Mouse (Mus musculus): ENCODE measurements at regions not wholly inside any gene's neighbourhood (a gene's known extent, or its start where the extent isn't known, plus 50 kb on each side); places are given as distances from the start of the nearest gene placed in this dataset.

DNA sequence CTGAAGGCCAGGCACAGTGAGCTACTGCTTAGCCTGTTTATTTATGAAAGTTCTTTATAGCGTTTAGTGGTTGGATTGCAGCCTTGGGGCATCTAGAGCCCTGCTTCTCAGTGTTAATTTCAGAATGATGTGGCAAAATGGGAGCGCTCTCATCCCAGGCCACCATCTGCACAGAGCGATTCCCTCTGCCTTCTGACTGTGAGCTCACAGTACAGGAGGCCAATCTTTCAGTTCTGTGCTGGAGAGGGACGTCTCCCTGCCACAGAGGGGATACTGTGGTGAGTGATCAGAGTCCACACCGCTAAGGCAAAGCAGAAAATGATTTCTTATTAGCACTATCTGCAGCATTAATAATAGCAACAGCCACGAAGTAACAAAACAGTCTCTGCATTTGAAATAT, 154.2 kb upstream of the Ptbp2 start:
- 66% methylated on average over 6 of the region's 6 CpGs for WGBS
- Histone ChIP-seq H3K36me3 (ENCODE audit: insufficient read depth, low read length) (no peaks in the 10 kb centered on the region), H3K4me1 (ENCODE audit: insufficient read depth, low read depth, low read length) (no peaks in the 10 kb centered on the region), H3K27ac (ENCODE audit: low read length) (no peak overlapping the region), H3K27me3 (replicated peaks; ENCODE audit: insufficient read depth, low read length) (no peaks in the 10 kb centered on the region), H3K4me3 (ENCODE audit: low read depth, low read length) (no peak overlapping the region), H3K9me3 (ENCODE audit: low read length) (no peaks in the 10 kb centered on the region), H3K9ac (replicated peaks; ENCODE audit: low read depth) (no peak overlapping the region), H3K4me2 (replicated peaks; ENCODE audit: low read depth, low read length) (no peak overlapping the region)
- TF ChIP-seq CTCF (IDR thresholded peaks at IDR 0.05) (no peak), EP300 (IDR thresholded peaks at IDR 0.05) (no peak)
- ATAC-seq, result no peak
- no peak for DNase-seq (ENCODE audit: low spot score)

DNA sequence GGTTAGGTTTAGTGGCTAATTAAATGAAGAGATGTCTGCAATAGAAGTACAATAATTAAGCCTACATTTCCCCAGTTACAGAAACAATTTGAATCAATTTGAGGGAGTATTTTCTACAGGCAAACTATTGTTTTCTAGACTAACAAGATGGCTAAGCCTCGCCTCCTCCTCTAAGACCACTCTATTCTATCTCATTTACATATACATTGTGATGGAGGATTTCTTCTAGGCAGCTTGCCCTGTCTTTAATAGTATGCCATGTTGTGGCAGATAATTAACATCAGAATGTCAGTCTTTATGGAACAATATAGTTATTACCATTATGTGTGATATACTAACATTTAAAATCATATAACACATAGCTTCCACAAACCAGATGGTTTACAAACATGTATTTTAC, 152.3 kb upstream of the Ptbp2 start:
- no peaks in the 10 kb centered on the region for H3K36me3 ChIP-seq (ENCODE audit: insufficient read depth, low read length)

DNA sequence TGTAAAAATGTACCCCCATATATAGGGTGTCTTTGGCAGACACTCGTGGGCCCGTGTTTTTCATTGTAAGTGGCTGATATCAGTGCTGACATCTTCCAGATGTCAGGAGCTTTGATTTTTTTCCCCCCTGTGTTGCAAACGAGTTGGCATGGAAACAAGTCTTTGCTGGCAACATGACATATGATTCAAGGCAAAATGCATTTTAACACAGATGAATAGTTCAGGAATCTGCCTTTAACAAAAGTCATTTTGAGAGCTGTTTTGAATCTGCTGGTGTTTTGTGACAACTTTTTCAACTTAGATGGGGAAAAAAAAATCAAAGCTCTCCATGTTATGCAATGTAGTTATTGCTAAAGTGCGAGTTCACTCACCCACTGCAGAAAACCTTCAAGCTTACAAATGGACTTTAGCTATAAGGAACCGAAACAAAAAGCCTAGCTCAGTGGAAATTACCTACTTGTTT, 148.8 kb upstream of the Ptbp2 start:
- peak; percentile 87 for DNase-seq (ENCODE audit: low spot score)
- Histone ChIP-seq H3K27ac (ENCODE audit: low read length) (0 out of 2 replicates have a peak overlapping the region, but pooled peaks have one; percentile 16), H3K36me3 (ENCODE audit: insufficient read depth, low read length) (no peaks in the 10 kb centered on the region), H3K27me3 (replicated peaks; ENCODE audit: insufficient read depth, low read length) (no peaks in the 10 kb centered on the region), H3K4me1 (ENCODE audit: insufficient read depth, low read depth, low read length) (no peaks in the 10 kb centered on the region), H3K9me3 (ENCODE audit: low read length) (no peaks in the 10 kb centered on the region), H3K4me2 (replicated peaks; ENCODE audit: low read depth, low read length) (peak overlapping the region; percentile 11; the same call in 1 of the 2 replicates), H3K4me3 (ENCODE audit: low read depth, low read length) (no peak overlapping the region), H3K9ac (replicated peaks; ENCODE audit: low read depth) (no peak overlapping the region)
- WGBS, result 24% methylated on average over 5 of the region's 5 CpGs
- TF ChIP-seq CTCF (IDR thresholded peaks at IDR 0.05), result no peak
- peak; percentile 71 for TF ChIP-seq EP300 (IDR thresholded peaks at IDR 0.05)
- ATAC-seq, result peak; percentile 72

More for the DNA sequence above, 152.3 kb upstream of the Ptbp2 start:
- H3K4me1 ChIP-seq (ENCODE audit: insufficient read depth, low read depth, low read length), result no peaks in the 10 kb centered on the region
- H3K4me2 ChIP-seq (replicated peaks; ENCODE audit: low read depth, low read length), result no peak overlapping the region
- no peak overlapping the region for H3K4me3 ChIP-seq (ENCODE audit: low read depth, low read length)
- H3K27me3 ChIP-seq (replicated peaks; ENCODE audit: insufficient read depth, low read length), result no peaks in the 10 kb centered on the region
- ATAC-seq (no peak), DNase-seq (ENCODE audit: low spot score) (no peak)
- H3K27ac ChIP-seq (ENCODE audit: low read length), result no peak overlapping the region
- 76% methylated on average over 1 of the region's 1 CpGs for WGBS
- H3K9me3 ChIP-seq (ENCODE audit: low read length), result no peaks in the 10 kb centered on the region
- TF ChIP-seq CTCF (IDR thresholded peaks at IDR 0.05), result no peak
- H3K9ac ChIP-seq (replicated peaks; ENCODE audit: low read depth), result no peak overlapping the region

DNA sequence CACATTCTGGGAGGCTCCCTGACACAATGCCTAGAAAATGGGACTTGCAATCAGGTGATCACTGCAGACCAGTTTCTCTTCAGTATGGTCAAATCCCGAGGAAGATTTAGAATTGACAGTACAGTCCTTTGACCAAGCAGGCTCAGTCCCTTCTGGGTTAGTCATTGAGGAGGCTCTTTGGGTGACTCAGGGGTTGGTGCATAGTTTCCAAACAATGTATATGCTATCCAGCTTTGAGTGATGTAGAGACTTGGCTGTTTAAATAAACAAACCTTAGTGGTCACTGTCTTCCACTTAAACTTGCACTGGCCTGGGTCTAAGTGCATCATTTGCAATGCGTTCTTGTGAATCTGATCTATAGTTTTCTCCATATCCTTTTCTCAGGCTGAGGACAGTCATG, 144.0 kb upstream of the Ptbp2 start:
- Histone ChIP-seq H3K9me3 (ENCODE audit: low read length) (no peaks in the 10 kb centered on the region), H3K4me2 (replicated peaks; ENCODE audit: low read depth, low read length) (no peak overlapping the region), H3K4me1 (ENCODE audit: insufficient read depth, low read depth, low read length) (no peaks in the 10 kb centered on the region), H3K36me3 (ENCODE audit: insufficient read depth, low read length) (no peaks in the 10 kb centered on the region), H3K9ac (replicated peaks; ENCODE audit: low read depth) (no peak overlapping the region), H3K27me3 (replicated peaks; ENCODE audit: insufficient read depth, low read length) (no peaks in the 10 kb centered on the region), H3K4me3 (ENCODE audit: low read depth, low read length) (no peak overlapping the region), H3K27ac (ENCODE audit: low read length) (no peak overlapping the region)
- TF ChIP-seq CTCF (IDR thresholded peaks at IDR 0.05) (no peak), EP300 (IDR thresholded peaks at IDR 0.05) (no peak)
- WGBS, result 66% methylated on average over 2 of the region's 2 CpGs
- DNase-seq (ENCODE audit: low spot score), result no peak
- ATAC-seq, result no peak

DNA sequence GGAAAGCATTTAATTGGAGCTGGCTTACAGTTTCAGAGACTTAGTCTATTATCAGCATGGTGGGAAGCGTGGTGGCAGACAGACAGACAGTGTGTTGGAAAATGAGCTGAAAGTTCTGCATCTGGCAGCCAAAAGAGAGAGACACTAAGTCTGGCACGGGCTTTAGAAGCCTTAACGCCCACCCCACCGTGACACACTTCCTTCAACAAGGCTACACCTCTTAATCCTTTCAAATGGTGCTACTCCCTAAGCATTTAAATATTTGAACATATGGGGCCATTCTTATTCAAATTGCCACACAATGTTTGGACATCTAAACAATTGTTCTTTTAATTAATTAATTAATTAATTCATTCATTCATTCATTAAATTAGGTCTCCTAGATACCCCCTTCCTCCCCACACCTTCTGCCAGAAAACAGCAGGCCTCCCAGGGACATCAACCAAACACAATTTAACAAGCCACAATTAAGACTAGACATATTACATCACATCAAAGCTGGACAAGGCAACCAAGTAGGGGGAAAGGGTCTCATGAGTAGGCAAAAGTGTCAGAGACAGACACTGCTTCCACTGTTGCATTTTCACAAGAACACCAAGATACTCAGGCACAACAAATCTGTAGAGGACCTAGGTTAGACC, 135.4 kb upstream of the Ptbp2 start:
- 78% methylated on average over 4 of the region's 4 CpGs for WGBS

DNA sequence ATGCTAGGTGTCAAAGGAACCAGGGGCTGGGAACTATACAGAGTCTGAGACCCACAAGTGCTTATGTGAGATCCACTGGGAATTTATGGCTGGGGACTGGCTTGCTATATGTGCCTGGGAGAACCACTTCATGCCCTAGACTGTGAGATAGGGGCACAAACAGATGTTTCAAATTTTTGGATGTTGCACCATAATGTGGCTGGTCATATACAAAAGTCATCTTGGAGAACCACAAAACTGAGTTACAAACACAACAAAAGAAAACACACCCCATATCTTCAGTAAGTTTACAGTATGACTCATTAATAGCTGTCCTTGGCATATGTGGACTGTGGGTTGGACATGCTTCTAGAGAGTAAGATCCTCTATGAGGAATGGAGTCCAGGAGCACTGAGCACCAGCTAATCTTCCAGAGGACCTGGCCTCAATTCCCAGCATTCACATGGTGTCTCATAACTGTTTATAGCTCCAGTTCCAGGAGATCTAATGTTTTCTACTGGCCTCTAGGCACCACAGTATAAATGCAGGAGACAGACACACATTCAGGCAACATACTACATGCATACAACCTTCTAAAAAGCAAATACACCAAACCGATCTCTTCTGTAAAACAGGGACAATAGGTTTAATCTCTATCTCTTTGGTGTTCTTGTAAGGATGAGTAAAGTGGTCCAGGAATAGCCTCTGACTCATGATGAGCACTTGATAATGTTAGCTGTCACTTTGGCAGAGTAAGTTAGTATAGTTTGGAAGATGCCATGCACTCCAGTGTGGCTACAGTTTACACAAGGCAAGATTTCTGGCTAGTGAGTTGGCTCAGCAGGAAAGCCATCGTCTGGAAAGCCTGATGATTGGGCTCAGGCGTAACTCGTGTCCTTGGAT, 132.0 kb upstream of the Ptbp2 start:
- TF ChIP-seq CTCF (IDR thresholded peaks at IDR 0.05) (no peak), EP300 (IDR thresholded peaks at IDR 0.05) (no peak)
- Histone ChIP-seq H3K4me2 (replicated peaks; ENCODE audit: low read depth, low read length) (no peak overlapping the region), H3K4me3 (ENCODE audit: low read depth, low read length) (no peak overlapping the region), H3K27ac (ENCODE audit: low read length) (no peak overlapping the region), H3K9me3 (ENCODE audit: low read length) (no peaks in the 10 kb centered on the region), H3K36me3 (ENCODE audit: insufficient read depth, low read length) (no peaks in the 10 kb centered on the region), H3K27me3 (replicated peaks; ENCODE audit: insufficient read depth, low read length) (no peaks in the 10 kb centered on the region), H3K9ac (replicated peaks; ENCODE audit: low read depth) (no peak overlapping the region), H3K4me1 (ENCODE audit: insufficient read depth, low read depth, low read length) (no peaks in the 10 kb centered on the region)
- DNase-seq (ENCODE audit: low spot score) (no peak), ATAC-seq (no peak)
- WGBS, result 73% methylated on average over 4 of the region's 4 CpGs

More for the DNA sequence above, 135.4 kb upstream of the Ptbp2 start:
- Histone ChIP-seq H3K9ac (replicated peaks; ENCODE audit: low read depth) (no peak overlapping the region), H3K27me3 (replicated peaks; ENCODE audit: insufficient read depth, low read length) (no peaks in the 10 kb centered on the region), H3K9me3 (ENCODE audit: low read length) (no peaks in the 10 kb centered on the region), H3K4me1 (ENCODE audit: insufficient read depth, low read depth, low read length) (no peaks in the 10 kb centered on the region), H3K4me3 (ENCODE audit: low read depth, low read length) (no peak overlapping the region), H3K36me3 (ENCODE audit: insufficient read depth, low read length) (no peaks in the 10 kb centered on the region), H3K27ac (ENCODE audit: low read length) (no peak overlapping the region), H3K4me2 (replicated peaks; ENCODE audit: low read depth, low read length) (no peak overlapping the region)
- TF ChIP-seq EP300 (IDR thresholded peaks at IDR 0.05), result no peak
- no peak for TF ChIP-seq CTCF (IDR thresholded peaks at IDR 0.05)
- DNase-seq (ENCODE audit: low spot score), result no peak
- ATAC-seq, result no peak

Data from lung, postnatal 0 days (tissue).